Mouse (Mus musculus) granulocyte monocyte progenitor cell, adult 5-6 weeks (primary cell): ENCODE data around the gene Ros1. TPM values are rescaled to one million over a fixed set of nuclear protein-coding genes. Genes with fewer than 3 reads are reported as not detected.

Source experiments
- ATAC-seq: replicated peaks from 2 replicates; pipeline ENCODE4 v1.8.0; 2016; ENCODE audit warnings: mild to moderate bottlenecking, moderate TSS enrichment, inconsistent platforms; ENCODE audit not compliant: poor library complexity, severe bottlenecking
- total RNA-seq, 2 experiments: library from RNA; stranded (forward) in 1 of 2; stranded (reverse) in 1 of 2; fragments of 200-712, 200-1000 nt in 1 of 2; fragments of >200 nt in 1 of 2; fragmentation: Nextera tagmentation in 1 of 2; gene quantifications; 2 replicates each; pipeline ENCODE4 v1.2.3; 2014 to 2017

Ros1 gene
- total RNA-seq, 2 experiments from 2014 or later = not detected

- ATAC-seq = no peak
These were observed 29.7 kb downstream of the Ros1 start for GRCm38 (mm10) chr10:52165376-52165775.

GRCm38 (mm10) chr10:52160604-52161003, 34.4 kb downstream of the Ros1 start:
- no peak for ATAC-seq

- no peak for ATAC-seq
These were observed 35.3 kb downstream of the Ros1 start for GRCm38 (mm10) chr10:52159704-52160103.

- no peak for ATAC-seq
These were observed 61.5 kb downstream of the Ros1 start for GRCm38 (mm10) chr10:52133354-52134074.

GRCm38 (mm10) chr10:52130762-52131161, 64.3 kb downstream of the Ros1 start:
- ATAC-seq = no peak

GRCm38 (mm10) chr10:52128874-52129412, 66.1 kb downstream of the Ros1 start:
- ATAC-seq = no peak

- ATAC-seq = peak; percentile 90
These were observed 88.8 kb downstream of the Ros1 start for GRCm38 (mm10) chr10:52106164-52106757.

GRCm38 (mm10) chr10:52101273-52101672, 93.8 kb downstream of the Ros1 start:
- ATAC-seq = no peak

GRCm38 (mm10) chr10:52092181-52092580, 102.9 kb downstream of the Ros1 start:
- ATAC-seq = no peak

GRCm38 (mm10) chr10:52086681-52087080, 108.4 kb downstream of the Ros1 start:
- ATAC-seq = no peak

- no peak; the same call in 1 of the 2 replicates for ATAC-seq
These were observed 122.6 kb downstream of the Ros1 start for GRCm38 (mm10) chr10:52072482-52072881.

- ATAC-seq = no peak
These were observed 146.8 kb downstream of the Ros1 start for GRCm38 (mm10) chr10:52048287-52048686.

- no peak for ATAC-seq
These were observed 152.0 kb downstream of the Ros1 start for GRCm38 (mm10) chr10:52043086-52043485.

- no peak for ATAC-seq
These were observed 155.7 kb downstream of the Ros1 start for GRCm38 (mm10) chr10:52039392-52039791.

- ATAC-seq = no peak
These were observed 161.3 kb downstream of the Ros1 start for GRCm38 (mm10) chr10:52033729-52034128.

GRCm38 (mm10) chr10:52029421-52030080, 165.5 kb downstream of the Ros1 start:
- ATAC-seq = no peak

GRCm38 (mm10) chr10:52028561-52029370, 166.3 kb downstream of the Ros1 start:
- no peak for ATAC-seq

- ATAC-seq = peak; percentile 53
These were observed 167.6 kb downstream of the Ros1 start for GRCm38 (mm10) chr10:52027161-52028035.

- ATAC-seq = no peak
These were observed 169.2 kb downstream of the Ros1 start for GRCm38 (mm10) chr10:52025821-52026220.
